Mouse (Mus musculus) spleen, adult 2 months (tissue): Measurements from ENCODE around the gene Cend1. TPM values are rescaled to one million over a fixed set of nuclear protein-coding genes. Genes with fewer than 3 reads are reported as not detected.
A peak's percentile ranks its signal among the peaks of the same experiment; 100 is the strongest.

Source experiments
- DNase-seq, 2 experiments: peaks; one replicate each; pipeline versions ENCODE4 v3.0.0 to v3.0.0-alpha.2; 2012 to 2021; ENCODE audit warnings: low spot score in 2 of 2, low read depth in 1 of 2
- H3K27ac ChIP-seq: fragments of 200-500 bp; 2 replicates; pipeline ENCODE4 v1.5.1; 2012; ENCODE audit warnings: low read length, inconsistent platforms; ENCODE audit not compliant: insufficient read depth
- H3K27me3 ChIP-seq: fragments of 200-500 bp; 2 replicates; pipeline ENCODE4 v1.6.1; 2012; ENCODE audit warnings: mild to moderate bottlenecking, moderate library complexity, low read length, inconsistent platforms; ENCODE audit not compliant: control insufficient read depth, insufficient read depth
- H3K36me3 ChIP-seq: fragments of 200-500 bp; 2 replicates; pipeline ENCODE4 v1.6.1; 2012; ENCODE audit warnings: mild to moderate bottlenecking, low read length, inconsistent platforms; ENCODE audit not compliant: control insufficient read depth, insufficient read depth
- H3K4me1 ChIP-seq: fragments of 200-500 bp; 2 replicates; pipeline ENCODE4 v1.6.1; 2011; ENCODE audit warnings: inconsistent platforms; ENCODE audit not compliant: control insufficient read depth, insufficient read depth, insufficient read length
- H3K4me3 ChIP-seq: fragments of 200-500 bp; 2 replicates; pipeline ENCODE4 v1.5.1; 2011; ENCODE audit warnings: mild to moderate bottlenecking, inconsistent platforms; ENCODE audit not compliant: insufficient read depth, insufficient read length; ENCODE audit errors: extremely low read depth
- CTCF ChIP-seq: fragments of 200-500 bp; IDR thresholded peaks from 2 replicates; pipeline ENCODE4 v1.5.1; 2011; ENCODE audit warnings: mild to moderate bottlenecking, inconsistent platforms; ENCODE audit not compliant: insufficient read depth, insufficient read length, insufficient replicate concordance; ENCODE audit errors: extremely low read depth
- POLR2A ChIP-seq: fragments of 200-500 bp; IDR thresholded peaks from 2 replicates; pipeline ENCODE4 v1.6.1; 2011; ENCODE audit warnings: low read depth, low read length, inconsistent platforms
- WGBS: fragments of 180-500 bp; shearing (Covaris S2); methylation state at CpG from one replicate; pipeline ENCODE4 v1.1.7; 2018; 5-methylcytosine and 5-hydroxymethylcytosine counted together
- polyA plus RNA-seq: library from polyadenylated mRNA; depleted of rRNA; stranded (reverse); fragments of >200 nt; gene quantifications from 2 replicates; pipeline ENCODE4 v1.2.3, GENCODE M21; 2012

Cend1 gene
- polyA plus RNA-seq, 1 experiment: 0.11 TPM

DNA sequence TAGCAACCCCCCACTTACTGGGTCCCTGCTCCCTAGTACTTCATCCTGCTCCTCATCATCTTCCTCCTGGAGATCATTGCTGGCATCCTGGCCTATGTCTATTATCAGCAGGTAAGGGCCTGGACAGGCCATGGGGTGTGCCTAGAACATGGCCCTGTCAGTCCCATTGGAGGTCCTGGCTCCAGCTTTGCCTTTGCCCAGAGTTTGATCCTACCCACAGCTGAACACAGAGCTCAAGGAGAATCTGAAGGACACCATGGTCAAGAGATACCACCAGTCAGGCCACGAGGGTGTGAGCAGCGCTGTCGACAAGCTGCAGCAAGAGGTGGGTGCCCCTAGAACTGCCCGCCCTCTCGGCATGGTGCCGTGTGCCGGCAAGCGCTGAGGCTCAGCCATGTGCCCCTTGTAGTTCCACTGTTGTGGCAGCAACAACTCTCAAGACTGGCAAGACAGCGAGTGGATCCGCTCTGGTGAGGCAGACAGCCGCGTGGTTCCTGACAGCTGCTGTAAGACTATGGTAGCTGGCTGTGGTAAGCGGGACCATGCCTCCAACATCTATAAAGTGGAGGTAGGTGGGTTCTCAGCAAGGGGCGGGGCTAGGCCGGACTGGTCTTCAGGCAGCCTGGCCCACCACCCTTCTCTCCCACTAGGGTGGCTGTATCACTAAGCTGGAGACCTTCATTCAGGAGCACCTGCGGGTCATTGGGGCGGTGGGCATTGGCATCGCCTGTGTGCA is 40.8 kb upstream of the Cend1 start:
- Histone ChIP-seq H3K27me3 (no peaks in the 10 kb centered on the region; the same call in 1 of the 2 replicates), H3K4me3 (no peak overlapping the region), H3K27ac (no peak overlapping the region), H3K36me3 (peaks cover 12% of the 10 kb centered on the region), H3K4me1 (peaks cover 20% of the 10 kb centered on the region)
- no peak for TF ChIP-seq POLR2A
- TF ChIP-seq CTCF: no peak
- 94% methylated on average over 18 of the region's 18 CpGs for WGBS
- DNase-seq: no peak

GRCm38 (mm10) chr7:141469352-141469751 is 40.1 kb upstream of the Cend1 start:
- 66% methylated on average over 6 of the region's 6 CpGs for WGBS
- H3K4me3 ChIP-seq: no peak overlapping the region

DNA sequence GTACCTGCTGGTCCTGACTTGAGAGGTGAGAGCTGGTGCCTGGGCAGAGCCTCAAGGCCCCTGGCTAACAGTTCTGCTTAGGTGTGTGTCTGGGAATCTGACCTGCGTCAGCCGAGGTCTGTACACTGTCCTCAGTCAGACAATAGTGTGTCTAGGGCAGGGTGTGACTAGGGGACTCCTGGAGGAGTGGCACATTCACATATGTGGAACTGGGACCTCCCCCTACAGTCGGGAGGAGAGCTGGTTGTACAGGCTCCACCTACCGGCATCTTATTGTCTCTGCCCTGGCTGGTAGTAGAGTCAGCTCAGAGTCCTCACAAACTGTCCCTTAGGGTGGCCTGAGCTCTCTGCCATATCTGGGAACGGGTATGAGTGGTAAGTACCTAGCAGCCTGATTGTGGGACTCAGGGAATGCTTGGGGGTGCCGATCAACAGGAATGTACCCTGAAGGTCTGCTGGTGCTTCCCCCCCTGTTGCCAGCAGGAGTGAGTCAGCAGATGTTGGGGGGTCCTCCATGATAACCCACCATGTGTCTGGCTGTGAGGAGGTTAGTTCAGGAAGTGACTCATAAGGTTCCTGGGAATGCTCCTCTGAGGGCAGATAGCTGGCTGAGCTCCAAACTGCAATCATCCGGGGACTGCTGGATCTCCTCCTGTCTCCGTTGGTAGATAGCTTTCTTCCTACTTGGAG is 39.4 kb upstream of the Cend1 start:
- peaks cover 20% of the 10 kb centered on the region for H3K4me1 ChIP-seq
- WGBS: 12% methylated on average over 8 of the region's 8 CpGs
- DNase-seq: peak in 1 of 2 experiments; percentile 51
- no peaks in the 10 kb centered on the region; the same call in 1 of the 2 replicates for H3K27me3 ChIP-seq
- peak overlapping the region; percentile 92; the same call in 1 of the 2 replicates for H3K4me3 ChIP-seq
- TF ChIP-seq CTCF (peak; percentile 27; the same call in 1 of the 2 replicates), POLR2A (no peak)
- H3K27ac ChIP-seq: peak overlapping the region; percentile 48
- H3K36me3 ChIP-seq: peaks cover 12% of the 10 kb centered on the region

More at GRCm38 (mm10) chr7:141469352-141469751, 40.1 kb upstream of the Cend1 start:
- peaks cover 12% of the 10 kb centered on the region for H3K36me3 ChIP-seq
- TF ChIP-seq POLR2A (no peak), CTCF (no peak)
- H3K27me3 ChIP-seq: no peaks in the 10 kb centered on the region; the same call in 1 of the 2 replicates
- H3K27ac ChIP-seq: no peak overlapping the region
- H3K4me1 ChIP-seq: peaks cover 25% of the 10 kb centered on the region
- DNase-seq: no peak

DNA sequence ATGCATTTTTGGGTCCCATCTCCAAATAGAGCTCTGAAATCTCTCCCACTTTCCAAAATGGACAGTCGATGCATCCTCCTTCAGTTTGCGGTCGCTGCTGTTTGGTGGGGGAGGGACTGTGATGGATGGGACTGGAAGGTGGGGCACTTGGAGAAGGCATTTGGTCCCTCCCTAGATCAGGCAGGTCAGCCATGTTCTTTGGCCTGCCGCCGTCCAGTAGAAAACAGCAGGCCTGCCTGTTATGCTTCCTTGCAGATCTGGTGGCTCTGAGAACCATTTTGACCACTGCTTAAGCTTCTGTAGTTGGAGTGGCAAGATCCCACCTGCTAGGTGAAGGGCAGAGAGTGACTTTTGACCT is 38.9 kb upstream of the Cend1 start:
- H3K36me3 ChIP-seq: peaks cover 12% of the 10 kb centered on the region
- H3K27ac ChIP-seq: peak overlapping the region; percentile 48
- no peaks in the 10 kb centered on the region; the same call in 1 of the 2 replicates for H3K27me3 ChIP-seq
- DNase-seq: no peak
- peaks cover 20% of the 10 kb centered on the region for H3K4me1 ChIP-seq
- peak overlapping the region; percentile 92 for H3K4me3 ChIP-seq
- no peak for TF ChIP-seq CTCF
- TF ChIP-seq POLR2A: no peak
- 44% methylated on average over 5 of the region's 5 CpGs for WGBS

GRCm38 (mm10) chr7:141467230-141468030 is 38.1 kb upstream of the Cend1 start, which contains the start of gene Cd151:
TSS of gene Cd151 (plus strand) at chr7:141467392.
- Histone ChIP-seq H3K27me3 (no peaks in the 10 kb centered on the region; the same call in none of the 2 replicates), H3K36me3 (peaks cover 12% of the 10 kb centered on the region), H3K4me3 (peak within 1 kb of the TSS; percentile 92), H3K4me1 (peaks cover 20% of the 10 kb centered on the region), H3K27ac (peak within 1 kb of the TSS; percentile 65)
- under 1% methylated on average over 52 of the region's 52 CpGs for WGBS
- DNase-seq: peak; percentile 46 to 80
- TF ChIP-seq CTCF (no peak), POLR2A (no peak)

DNA sequence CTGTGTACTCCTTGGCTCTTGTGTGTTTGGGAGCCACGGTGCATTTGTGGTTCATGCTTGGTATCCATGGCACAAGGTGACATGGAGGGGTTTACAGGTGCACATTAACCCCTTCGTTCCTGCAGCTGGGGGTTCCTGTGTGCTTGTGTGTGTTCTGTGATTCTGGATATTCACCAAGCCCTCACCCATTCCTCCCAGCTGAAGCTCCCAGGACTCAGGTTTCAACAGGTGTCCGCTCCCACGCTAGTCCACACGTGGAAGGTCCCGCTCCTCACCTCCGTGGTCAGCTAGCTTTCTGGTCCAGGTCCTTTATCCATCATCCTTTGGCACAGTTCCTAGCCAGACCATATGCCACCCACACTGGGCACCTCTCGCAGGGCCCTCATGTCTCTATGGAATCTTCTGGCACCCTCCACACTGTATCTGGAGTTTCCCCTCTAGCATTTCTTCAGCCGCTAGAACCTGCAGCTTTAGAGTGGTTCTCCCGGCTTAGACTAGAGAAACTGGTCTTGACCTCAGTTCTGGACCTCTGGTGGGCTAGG is 37.4 kb upstream of the Cend1 start:
- peaks cover 23% of the 10 kb centered on the region for H3K4me1 ChIP-seq
- TF ChIP-seq CTCF (no peak), POLR2A (no peak)
- WGBS: 74% methylated on average over 10 of the region's 10 CpGs
- H3K4me3 ChIP-seq: no peak overlapping the region; the same call in 1 of the 2 replicates
- DNase-seq: no peak
- H3K36me3 ChIP-seq: peaks cover 9% of the 10 kb centered on the region
- H3K27me3 ChIP-seq: peaks cover 4% of the 10 kb centered on the region
- H3K27ac ChIP-seq: no peak overlapping the region
